Mouse (Mus musculus) limb, embryonic 10.5 days (tissue): ENCODE results near the gene Olfr843. TPM values are rescaled to one million over a fixed set of nuclear protein-coding genes. Genes with fewer than 3 reads are reported as not detected.

Experiments used
- DNase-seq: peaks from one replicate; pipeline ENCODE4 v3.0.0-alpha.2; 2017; ENCODE audit warnings: low spot score
- H3K27ac ChIP-seq: fragments of 300-500 bp; sonication (generic); 2 replicates; pipeline ENCODE4 v1.5.1; 2016; ENCODE audit warnings: mild to moderate bottlenecking
- H3K27me3 ChIP-seq: fragments of 300-500 bp; sonication (generic); 2 replicates; pipeline ENCODE4 v1.6.1; 2016; ENCODE audit warnings: low read depth, mild to moderate bottlenecking; ENCODE audit not compliant: poor library complexity, severe bottlenecking
- H3K36me3 ChIP-seq: fragments of 300-500 bp; sonication (generic); 2 replicates; pipeline ENCODE4 v1.6.1; 2016; ENCODE audit warnings: mild to moderate bottlenecking, moderate library complexity
- H3K4me1 ChIP-seq: fragments of 300-500 bp; sonication (generic); 2 replicates; pipeline ENCODE4 v1.6.1; 2016
- H3K4me3 ChIP-seq: fragments of 300-500 bp; sonication (generic); 2 replicates; pipeline ENCODE4 v1.5.1; 2016; ENCODE audit warnings: mild to moderate bottlenecking, moderate library complexity
- H3K9me3 ChIP-seq: fragments of 300-500 bp; sonication (generic); replicated peaks from 2 replicates; pipeline ENCODE4 v1.6.1; 2016; ENCODE audit warnings: mild to moderate bottlenecking
- WGBS: fragments of 180-500 bp; shearing (Covaris S2); methylation state at CpG from one replicate; pipeline ENCODE4 v1.1.7; 2016; 5-methylcytosine and 5-hydroxymethylcytosine counted together
- polyA plus RNA-seq: library from polyadenylated mRNA; unstranded; fragments of >200 nt; fragmentation: Nextera tagmentation; extraction: Ambion mirVana; gene quantifications from 2 replicates; pipeline ENCODE4 v1.2.1, GENCODE M21; 2016

Gene Olfr843
- polyA plus RNA-seq, result not detected in 2 replicates

DNA sequence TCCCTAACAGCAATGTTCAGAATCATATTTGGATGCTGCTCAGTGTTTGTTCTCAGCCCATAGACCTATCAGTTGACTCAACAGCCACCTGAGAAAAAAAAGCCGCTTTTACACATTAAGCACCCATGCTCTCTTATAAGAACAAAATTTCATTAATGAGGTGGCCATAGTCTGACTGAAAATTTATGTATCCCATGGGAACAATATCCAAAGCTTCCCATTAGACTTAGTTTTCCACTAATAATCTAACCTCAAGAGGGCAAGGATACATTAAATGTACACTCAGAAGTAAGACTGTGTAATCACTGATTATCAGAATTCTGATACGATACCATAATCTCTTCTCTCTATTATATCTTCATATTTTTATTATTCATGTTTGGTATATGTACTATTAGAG lies at the start of gene Olfr843:
Gene Olfr843 (minus strand): TSS at position 101 of the 400 bp plus-strand sequence.
- WGBS, result 88% methylated on average over 2 of the region's 2 CpGs
- Histone ChIP-seq H3K9me3 (no peaks in the 10 kb centered on the region), H3K36me3 (no peaks in the 10 kb centered on the region), H3K27ac (no peak within 1 kb of the TSS), H3K27me3 (no peaks in the 10 kb centered on the region), H3K4me1 (no peaks in the 10 kb centered on the region), H3K4me3 (no peak within 1 kb of the TSS)
- no peak for DNase-seq

Other genes with a start within 250 kb of the Olfr843 start
- not detected in 2 replicates for gene Olfr835, start 219.3 kb downstream of the Olfr843 start, polyA plus RNA-seq
- not detected in 2 replicates for gene Olfr836, start 131.6 kb downstream of the Olfr843 start, polyA plus RNA-seq
- gene Olfr837, start 115.7 kb downstream of the Olfr843 start, polyA plus RNA-seq, result not detected in 2 replicates
- gene Olfr839-ps1, start 74.7 kb downstream of the Olfr843 start, polyA plus RNA-seq, result not detected in 2 replicates
- not detected in 2 replicates for gene Olfr844, start 64.4 kb upstream of the Olfr843 start, polyA plus RNA-seq
- gene Olfr845, start 84.5 kb upstream of the Olfr843 start, polyA plus RNA-seq, result not detected in 2 replicates
- gene Olfr846, start 112.0 kb upstream of the Olfr843 start, polyA plus RNA-seq, result not detected in 2 replicates
- not detected in 2 replicates for gene Olfr847, start 126.7 kb upstream of the Olfr843 start, polyA plus RNA-seq
- not detected in 2 replicates for gene Olfr849, start 188.3 kb upstream of the Olfr843 start, polyA plus RNA-seq
- not detected in 2 replicates for gene Olfr850, start 226.3 kb upstream of the Olfr843 start, polyA plus RNA-seq
- not detected in 2 replicates for gene Olfr851, start 241.3 kb upstream of the Olfr843 start, polyA plus RNA-seq